Mouse (Mus musculus) kidney, adult 2 months (tissue): ENCODE data around the gene Mrpl42.

Source experiments
- CTCF ChIP-seq: fragments of 200-500 bp; conservative IDR thresholded peaks from 2 replicates; pipeline ENCODE4 v1.5.1; 2011; ENCODE audit warnings: low read depth, mild to moderate bottlenecking, control low read depth, low read length, moderate library complexity, mixed read lengths; ENCODE audit not compliant: insufficient read depth, insufficient read length
- POLR2A ChIP-seq: fragments of 200-500 bp; IDR thresholded peaks from one replicate; pipeline ENCODE4 v1.6.1; 2011; ENCODE audit warnings: low read depth, low read length, control low read depth

DNA sequence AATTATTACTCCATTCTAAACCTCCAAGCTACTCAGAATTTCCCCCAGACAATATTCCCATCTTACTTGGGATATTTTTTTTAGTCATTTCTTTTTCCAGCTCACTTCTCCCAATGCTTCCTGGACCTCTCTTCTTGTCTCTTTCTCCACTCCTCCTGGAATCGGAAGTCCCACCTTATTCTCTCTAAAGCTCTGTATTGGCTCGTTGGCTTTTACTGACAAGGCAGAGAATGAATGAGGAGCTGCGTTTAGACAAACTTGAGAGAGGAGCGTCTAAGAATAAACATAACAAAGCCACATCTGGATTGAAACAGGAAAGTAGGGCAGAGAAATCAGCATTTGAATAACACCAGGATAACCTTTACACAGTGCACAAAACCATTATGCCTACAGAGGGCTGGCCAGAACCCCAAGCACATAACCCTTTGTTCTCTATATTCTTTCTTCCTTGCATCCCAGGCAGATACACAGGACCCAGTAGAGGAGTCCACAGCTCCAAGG lies 40.6 kb downstream of the Mrpl42 start:
- no peak for TF ChIP-seq CTCF
- no peak for TF ChIP-seq POLR2A
